In the genomic region with DNA sequence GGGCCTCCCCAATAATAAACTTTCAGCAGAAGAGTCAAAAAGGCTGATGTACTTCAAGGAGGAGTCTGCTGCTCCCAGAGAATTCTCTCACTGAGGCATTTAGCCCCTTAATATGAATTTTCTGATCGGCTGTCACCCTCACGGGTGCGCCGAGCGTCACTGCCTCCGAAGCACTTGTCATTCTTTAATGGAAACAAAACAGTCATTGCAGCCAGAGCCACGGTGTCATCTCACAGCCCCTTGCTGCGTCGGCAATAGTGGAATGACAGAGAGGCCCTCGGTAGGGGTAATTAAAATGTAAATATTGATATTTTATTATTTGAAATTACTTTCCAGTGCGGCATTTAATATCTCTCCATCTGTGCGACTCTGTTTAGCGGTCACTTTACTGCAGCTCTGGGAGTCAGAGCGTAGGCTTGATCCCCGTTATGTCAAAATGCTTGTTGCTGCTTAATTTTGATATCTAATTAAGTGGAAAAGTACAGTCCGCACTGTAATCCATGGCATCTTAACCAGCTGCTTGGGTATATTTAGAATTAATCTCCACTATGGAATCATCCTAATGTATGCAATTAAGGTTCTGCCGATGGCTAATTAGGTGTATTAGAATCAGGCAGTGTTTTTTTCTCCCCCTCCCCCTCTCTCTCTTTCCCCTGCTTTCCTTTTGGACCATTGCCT, we compare ENCODE assay signal across 21 mouse cellular contexts.
A peak's percentile ranks its signal among the peaks of the same experiment; 100 is the strongest.
DNase-seq lines count a peak whose midpoint lies in the region; ATAC-seq lines count a peak whose summit lies in the region.
"Had no signal": no experiment of that assay in that cellular context is flagged by ENCODE, and none has a peak within 500 bp of the region (broad histone marks: within the 10 kb centered on the region; RNA-seq: fewer than 3 reads in every experiment).

No protein-coding gene starts in this region.

- no peaks in the 10 kb centered on the region for H3K27me3 ChIP-seq in midbrain, embryonic 11.5 days (ENCODE audit: control insufficient read depth, insufficient read depth, low read length)
- no peaks in the 10 kb centered on the region for H3K27me3 ChIP-seq in midbrain, embryonic 10.5 days (ENCODE audit: low read depth, poor library complexity, severe bottlenecking)
- H3K27me3 ChIP-seq in forebrain, embryonic 15.5 days, result no peaks in the 10 kb centered on the region
- no peaks in the 10 kb centered on the region for H3K27me3 ChIP-seq in midbrain, embryonic 14.5 days (ENCODE audit: control insufficient read depth, insufficient read depth, low read length)
- H3K27me3 ChIP-seq: embryonic facial prominence, embryonic 12.5 days; heart, embryonic 15.5 days had no signal

- 75% methylated on average over 17 of the region's 17 CpGs for WGBS in midbrain, embryonic 11.5 days
- 83% methylated on average over 17 of the region's 17 CpGs for WGBS in midbrain, embryonic 10.5 days
- 20% methylated on average over 17 of the region's 17 CpGs for WGBS in forebrain, embryonic 15.5 days
- WGBS in midbrain, embryonic 14.5 days, result 44% methylated on average over 17 of the region's 17 CpGs

- no peak overlapping the region for H3K4me2 ChIP-seq in midbrain, embryonic 11.5 days
- H3K4me2 ChIP-seq in forebrain, embryonic 15.5 days (replicated peaks), result peak overlapping the region; percentile 21
- peak overlapping the region; percentile 30 for H3K4me2 ChIP-seq in midbrain, embryonic 14.5 days (ENCODE audit: low read length)
- H3K4me2 ChIP-seq: embryonic facial prominence, embryonic 12.5 days; heart, embryonic 15.5 days had no signal

- peak; percentile 27; the same call in 1 of the 2 replicates for ATAC-seq in midbrain, embryonic 11.5 days (ENCODE audit: low FRiP score)
- no peak for ATAC-seq in forebrain, embryonic 15.5 days (replicated peaks)
- ATAC-seq in midbrain, embryonic 14.5 days (ENCODE audit: low FRiP score, low TSS enrichment), result no peak
- ATAC-seq: liver, postnatal 0 days had no signal

- H3K4me1 ChIP-seq in midbrain, embryonic 11.5 days (ENCODE audit: control insufficient read depth, insufficient read depth, low read length), result no peaks in the 10 kb centered on the region
- peaks cover 19% of the 10 kb centered on the region for H3K4me1 ChIP-seq in midbrain, embryonic 10.5 days
- H3K4me1 ChIP-seq in forebrain, embryonic 15.5 days, result peaks cover 25% of the 10 kb centered on the region
- peaks cover 24% of the 10 kb centered on the region; the same call in 1 of the 2 replicates for H3K4me1 ChIP-seq in midbrain, embryonic 14.5 days (ENCODE audit: control insufficient read depth, insufficient read depth, low read length)
- H3K4me1 ChIP-seq: embryonic facial prominence, embryonic 12.5 days; heart, embryonic 15.5 days had no signal

- H3K36me3 ChIP-seq in midbrain, embryonic 11.5 days (ENCODE audit: control insufficient read depth, insufficient read depth, low read length), result no peaks in the 10 kb centered on the region
- H3K36me3 ChIP-seq in midbrain, embryonic 10.5 days, result no peaks in the 10 kb centered on the region
- H3K36me3 ChIP-seq in forebrain, embryonic 15.5 days, result no peaks in the 10 kb centered on the region
- H3K36me3 ChIP-seq in midbrain, embryonic 14.5 days (ENCODE audit: control insufficient read depth, insufficient read depth, low read length), result no peaks in the 10 kb centered on the region
- H3K36me3 ChIP-seq: embryonic facial prominence, embryonic 12.5 days; heart, embryonic 15.5 days; limb, embryonic 10.5 days had no signal

- no peak overlapping the region for H3K27ac ChIP-seq in midbrain, embryonic 11.5 days (ENCODE audit: low read depth, low read length)
- H3K27ac ChIP-seq in midbrain, embryonic 10.5 days (replicated peaks), result no peak overlapping the region
- no peak overlapping the region for H3K27ac ChIP-seq in forebrain, embryonic 15.5 days (replicated peaks)
- no peak overlapping the region for H3K27ac ChIP-seq in midbrain, embryonic 14.5 days (replicated peaks; ENCODE audit: low read depth, low read length)
- H3K27ac ChIP-seq: embryonic facial prominence, embryonic 12.5 days; heart, embryonic 15.5 days; limb, embryonic 10.5 days had no signal

- no peak for DNase-seq in midbrain, embryonic 11.5 days (ENCODE audit: low spot score, missing footprints)
- no peak for DNase-seq in midbrain, embryonic 10.5 days (ENCODE audit: low spot score)
- DNase-seq in midbrain, embryonic 14.5 days, result peak; percentile 37
- peak; percentile 74 for DNase-seq in retina, postnatal 1 day
- DNase-seq in adipocyte (ENCODE audit: low spot score), result no peak
- DNase-seq in cerebellum, adult 11-12 months, result no peak
- DNase-seq: adrenal gland, adult 2 months; B cell, adult 2 months; cerebellum, adult 9-10 months; gastrocnemius, postnatal 14 days; kidney, adult 18-20 months; kidney, postnatal 10 days; liver, postnatal 0 days; lung, postnatal 10 days; right cerebral cortex, postnatal 4 days; thymus, adult 2 months had no signal

- H3K9me3 ChIP-seq in midbrain, embryonic 11.5 days (ENCODE audit: control insufficient read depth, low read length), result no peaks in the 10 kb centered on the region
- no peaks in the 10 kb centered on the region for H3K9me3 ChIP-seq in midbrain, embryonic 10.5 days (replicated peaks)
- H3K9me3 ChIP-seq in forebrain, embryonic 15.5 days, result no peaks in the 10 kb centered on the region
- H3K9me3 ChIP-seq in midbrain, embryonic 14.5 days (ENCODE audit: control insufficient read depth, low read length), result no peaks in the 10 kb centered on the region
- H3K9me3 ChIP-seq: embryonic facial prominence, embryonic 12.5 days; heart, embryonic 15.5 days; limb, embryonic 10.5 days had no signal

- no peak overlapping the region for H3K4me3 ChIP-seq in midbrain, embryonic 11.5 days (ENCODE audit: low read depth, low read length)
- no peak overlapping the region for H3K4me3 ChIP-seq in midbrain, embryonic 10.5 days
- H3K4me3 ChIP-seq in forebrain, embryonic 15.5 days, result no peak overlapping the region
- no peak overlapping the region for H3K4me3 ChIP-seq in midbrain, embryonic 14.5 days (replicated peaks; ENCODE audit: low read depth, low read length)
- H3K4me3 ChIP-seq: embryonic facial prominence, embryonic 12.5 days; erythroblast, embryonic 14.5 days; heart, embryonic 15.5 days; limb, embryonic 10.5 days had no signal

- no peak overlapping the region for H3K9ac ChIP-seq in midbrain, embryonic 11.5 days (ENCODE audit: low read length)
- no peak overlapping the region for H3K9ac ChIP-seq in forebrain, embryonic 15.5 days (replicated peaks)
- no peak overlapping the region for H3K9ac ChIP-seq in midbrain, embryonic 14.5 days (replicated peaks; ENCODE audit: low read length)
- H3K9ac ChIP-seq: embryonic facial prominence, embryonic 12.5 days; heart, embryonic 15.5 days; liver, postnatal 0 days had no signal

Comparison
In these comparisons a context has a peak if more than half of its experiments do, and no peak if none do; other contexts are left out.
1. DNase-seq: peak in midbrain, embryonic 14.5 days (single experiment) and retina, postnatal 1 day (single experiment); none in midbrain, embryonic 11.5 days (single experiment), midbrain, embryonic 10.5 days (single experiment), adipocyte (single experiment) and cerebellum, adult 11-12 months (single experiment).